Mouse (Mus musculus): ENCODE data around the gene Wap. TPM values are rescaled to one million over a fixed set of nuclear protein-coding genes. Genes with fewer than 3 reads are reported as not detected.

The Wap gene
- polyA plus RNA-seq, 1 experiment from 2014 or later: 2.6 TPM

DNA sequence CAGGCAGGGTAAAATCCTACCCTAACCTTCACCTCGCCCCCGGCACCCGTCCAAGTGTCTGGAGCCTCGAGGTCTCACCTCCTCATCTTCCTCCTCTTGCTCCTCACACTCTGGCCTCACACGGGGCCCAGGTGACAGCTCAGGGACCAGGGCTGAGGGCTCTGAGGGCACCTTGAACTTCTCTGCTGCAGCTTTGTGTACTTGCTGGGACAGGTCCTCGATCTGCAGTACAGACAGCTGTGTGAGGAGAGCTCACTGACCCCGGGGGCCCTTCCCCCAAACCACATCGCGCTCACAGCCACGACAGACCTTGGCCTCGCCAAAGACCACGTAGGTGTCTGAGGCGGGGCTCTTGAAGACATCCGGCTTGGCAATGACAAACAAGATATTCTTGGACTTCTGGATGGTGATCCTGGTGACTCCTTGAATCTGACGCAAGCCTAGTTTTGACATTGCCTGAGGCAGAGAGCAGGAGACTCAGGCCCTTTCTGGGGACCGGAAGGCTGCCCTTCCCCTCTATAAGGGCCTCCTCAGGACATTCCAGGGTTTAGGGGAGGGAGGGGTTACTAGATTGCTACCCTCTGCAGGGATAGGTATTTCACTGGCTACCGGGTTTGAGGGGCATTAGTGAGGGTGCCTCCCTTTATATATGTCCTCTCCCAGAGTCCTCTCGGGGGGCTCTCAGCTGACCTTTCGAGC, 40.1 kb downstream of the Wap start:
- ATAC-seq (ENCODE audit: low FRiP score, low TSS enrichment): no peak
- 0 out of 2 replicates have a peak overlapping the region, but pooled peaks have one; percentile 9 for H3K27ac ChIP-seq (replicated peaks)
- no peak for DNase-seq (ENCODE audit: low spot score)
- H3K9ac ChIP-seq (ENCODE audit: low read length): no peak overlapping the region
- 52% methylated on average over 19 of the region's 19 CpGs for WGBS
- H3K9me3 ChIP-seq (ENCODE audit: control insufficient read depth, low read length): no peaks in the 10 kb centered on the region
- TF ChIP-seq CTCF (IDR thresholded peaks at IDR 0.05; ENCODE audit: low read depth) (no peak), EP300 (optimal IDR thresholded peaks at IDR 0.05) (no peak)
- H3K36me3 ChIP-seq (ENCODE audit: control insufficient read depth, insufficient read depth, low read length): peaks cover 19% of the 10 kb centered on the region
- H3K4me3 ChIP-seq (ENCODE audit: low read depth, low read length): no peak overlapping the region
- no peaks in the 10 kb centered on the region for H3K27me3 ChIP-seq (ENCODE audit: control insufficient read depth, insufficient read depth, low read length)
- no peak overlapping the region; the same call in 1 of the 2 replicates for H3K4me2 ChIP-seq (replicated peaks; ENCODE audit: low read depth)
- no peaks in the 10 kb centered on the region for H3K4me1 ChIP-seq (replicated peaks; ENCODE audit: control insufficient read depth, insufficient read depth)

- Histone ChIP-seq H3K4me3 (ENCODE audit: low read depth, low read length) (no peak overlapping the region), H3K4me1 (replicated peaks; ENCODE audit: control insufficient read depth, insufficient read depth) (no peaks in the 10 kb centered on the region), H3K4me2 (replicated peaks; ENCODE audit: low read depth) (no peak overlapping the region), H3K27ac (replicated peaks) (no peak overlapping the region), H3K9me3 (ENCODE audit: control insufficient read depth, low read length) (no peaks in the 10 kb centered on the region), H3K27me3 (ENCODE audit: control insufficient read depth, insufficient read depth, low read length) (no peaks in the 10 kb centered on the region), H3K9ac (ENCODE audit: low read length) (no peak overlapping the region), H3K36me3 (ENCODE audit: control insufficient read depth, insufficient read depth, low read length) (peaks cover 22% of the 10 kb centered on the region)
- 72% methylated on average over 7 of the region's 7 CpGs for WGBS
- ATAC-seq (ENCODE audit: low FRiP score, low TSS enrichment): no peak
- no peak for DNase-seq (ENCODE audit: low spot score)
- TF ChIP-seq CTCF (IDR thresholded peaks at IDR 0.05; ENCODE audit: low read depth) (no peak), EP300 (optimal IDR thresholded peaks at IDR 0.05) (no peak)
These were observed 40.9 kb downstream of the Wap start for GRCm38 (mm10) chr11:6597523-6597922.

DNA sequence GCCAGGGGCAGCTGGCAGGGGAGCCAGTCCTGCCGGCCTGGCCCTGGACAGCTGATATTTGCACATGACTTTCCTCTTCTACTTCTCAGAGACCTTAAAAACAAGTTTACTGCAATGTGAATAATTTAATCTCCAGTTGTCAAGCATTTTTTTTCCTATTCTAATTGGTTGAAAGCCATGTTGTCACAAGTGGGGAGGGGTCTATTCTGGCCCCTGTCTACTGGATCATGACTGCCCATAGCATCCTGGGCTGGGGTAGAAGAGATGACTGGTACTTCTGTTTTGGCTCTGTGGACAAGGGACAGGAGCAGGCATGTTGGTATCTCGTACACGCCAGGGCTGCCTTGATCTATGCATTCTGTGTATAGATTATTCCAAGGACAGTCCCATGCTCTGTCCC, 41.8 kb downstream of the Wap start:
- H3K36me3 ChIP-seq (ENCODE audit: control insufficient read depth, insufficient read depth, low read length): peaks cover 26% of the 10 kb centered on the region
- DNase-seq (ENCODE audit: low spot score) (no peak), ATAC-seq (ENCODE audit: low FRiP score, low TSS enrichment) (no peak)
- H3K4me1 ChIP-seq (replicated peaks; ENCODE audit: control insufficient read depth, insufficient read depth): no peaks in the 10 kb centered on the region
- 74% methylated on average over 3 of the region's 3 CpGs for WGBS
- TF ChIP-seq EP300 (optimal IDR thresholded peaks at IDR 0.05): no peak
- no peak for TF ChIP-seq CTCF (IDR thresholded peaks at IDR 0.05; ENCODE audit: low read depth)
- H3K4me3 ChIP-seq (ENCODE audit: low read depth, low read length): no peak overlapping the region
- no peaks in the 10 kb centered on the region for H3K27me3 ChIP-seq (ENCODE audit: control insufficient read depth, insufficient read depth, low read length)
- no peak overlapping the region for H3K9ac ChIP-seq (ENCODE audit: low read length)
- H3K4me2 ChIP-seq (replicated peaks; ENCODE audit: low read depth): no peak overlapping the region
- no peak overlapping the region for H3K27ac ChIP-seq (replicated peaks)
- no peaks in the 10 kb centered on the region for H3K9me3 ChIP-seq (ENCODE audit: control insufficient read depth, low read length)

DNA sequence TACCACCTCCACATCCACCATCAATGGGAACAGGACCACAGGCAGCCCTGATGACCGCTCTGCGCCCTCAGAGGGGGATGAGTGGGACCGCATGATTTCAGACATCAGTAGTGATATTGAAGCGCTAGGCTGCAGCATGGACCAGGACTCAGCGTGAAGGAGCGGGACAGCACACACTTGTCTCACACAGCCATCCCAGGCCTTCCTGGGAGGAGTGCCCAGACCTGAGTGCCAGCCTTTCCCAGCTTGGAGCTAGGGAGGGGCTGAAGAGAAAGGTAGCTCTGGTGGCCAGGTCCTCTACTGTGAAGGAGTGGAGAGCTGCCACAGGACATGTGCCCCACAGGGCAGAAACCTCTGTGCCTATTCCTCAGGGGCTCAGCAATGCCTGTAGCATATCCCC, 42.2 kb downstream of the Wap start:
- DNase-seq (ENCODE audit: low spot score): no peak
- no peak for TF ChIP-seq EP300 (optimal IDR thresholded peaks at IDR 0.05)
- no peak for TF ChIP-seq CTCF (IDR thresholded peaks at IDR 0.05; ENCODE audit: low read depth)

GRCm38 (mm10) chr11:6595339-6595738, 43.1 kb downstream of the Wap start:
- H3K27ac ChIP-seq (replicated peaks): no peak overlapping the region
- H3K4me1 ChIP-seq (replicated peaks; ENCODE audit: control insufficient read depth, insufficient read depth): no peaks in the 10 kb centered on the region
- no peak for ATAC-seq (ENCODE audit: low FRiP score, low TSS enrichment)
- H3K9ac ChIP-seq (ENCODE audit: low read length): no peak overlapping the region
- no peaks in the 10 kb centered on the region for H3K9me3 ChIP-seq (ENCODE audit: control insufficient read depth, low read length)
- DNase-seq (ENCODE audit: low spot score): no peak
- no peak for TF ChIP-seq EP300 (optimal IDR thresholded peaks at IDR 0.05)
- 81% methylated on average over 5 of the region's 5 CpGs for WGBS
- H3K27me3 ChIP-seq (ENCODE audit: control insufficient read depth, insufficient read depth, low read length): no peaks in the 10 kb centered on the region
- no peak overlapping the region for H3K4me3 ChIP-seq (ENCODE audit: low read depth, low read length)
- no peak overlapping the region for H3K4me2 ChIP-seq (replicated peaks; ENCODE audit: low read depth)
- H3K36me3 ChIP-seq (ENCODE audit: control insufficient read depth, insufficient read depth, low read length): peaks cover 30% of the 10 kb centered on the region

More for the DNA sequence above, 42.2 kb downstream of the Wap start:
- Histone ChIP-seq H3K4me2 (replicated peaks; ENCODE audit: low read depth) (no peak overlapping the region), H3K27ac (replicated peaks) (no peak overlapping the region), H3K9me3 (ENCODE audit: control insufficient read depth, low read length) (no peaks in the 10 kb centered on the region), H3K4me1 (replicated peaks; ENCODE audit: control insufficient read depth, insufficient read depth) (no peaks in the 10 kb centered on the region), H3K4me3 (ENCODE audit: low read depth, low read length) (no peak overlapping the region), H3K36me3 (ENCODE audit: control insufficient read depth, insufficient read depth, low read length) (peaks cover 26% of the 10 kb centered on the region), H3K9ac (ENCODE audit: low read length) (no peak overlapping the region), H3K27me3 (ENCODE audit: control insufficient read depth, insufficient read depth, low read length) (no peaks in the 10 kb centered on the region)
- ATAC-seq (ENCODE audit: low FRiP score, low TSS enrichment): no peak
- WGBS: 96% methylated on average over 6 of the region's 6 CpGs

DNA sequence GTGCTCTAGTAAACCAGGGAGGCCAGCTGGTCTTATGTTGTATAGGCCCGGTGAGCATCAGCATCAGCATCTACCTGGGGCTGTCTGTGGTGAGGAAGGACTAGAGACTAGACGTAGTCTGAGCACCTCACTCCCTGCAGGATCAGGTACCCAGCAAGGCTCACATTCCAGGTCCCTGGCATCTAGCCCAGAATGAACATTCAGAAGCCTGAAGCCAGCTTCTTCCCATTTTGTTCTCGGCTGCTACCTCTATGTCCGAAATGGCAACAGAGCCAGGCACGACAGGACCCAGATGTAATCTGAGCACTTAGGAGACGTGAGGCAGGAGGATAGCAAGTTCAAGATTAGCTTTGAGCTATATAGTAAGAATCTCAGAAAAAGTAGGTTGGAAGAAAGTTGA, 43.6 kb downstream of the Wap start:
- no peak overlapping the region for H3K4me2 ChIP-seq (replicated peaks; ENCODE audit: low read depth)
- no peak overlapping the region for H3K4me3 ChIP-seq (ENCODE audit: low read depth, low read length)
- H3K4me1 ChIP-seq (replicated peaks; ENCODE audit: control insufficient read depth, insufficient read depth): no peaks in the 10 kb centered on the region
- no peak for ATAC-seq (ENCODE audit: low FRiP score, low TSS enrichment)
- no peak for TF ChIP-seq EP300 (optimal IDR thresholded peaks at IDR 0.05)
- TF ChIP-seq CTCF (IDR thresholded peaks at IDR 0.05; ENCODE audit: low read depth): no peak
- H3K27me3 ChIP-seq (ENCODE audit: control insufficient read depth, insufficient read depth, low read length): no peaks in the 10 kb centered on the region
- H3K27ac ChIP-seq (replicated peaks): peak overlapping the region; percentile 67
- no peak overlapping the region for H3K9ac ChIP-seq (ENCODE audit: low read length)
- DNase-seq (ENCODE audit: low spot score): no peak
- WGBS: 76% methylated on average over 6 of the region's 6 CpGs
- no peaks in the 10 kb centered on the region for H3K9me3 ChIP-seq (ENCODE audit: control insufficient read depth, low read length)
- peaks cover 30% of the 10 kb centered on the region for H3K36me3 ChIP-seq (ENCODE audit: control insufficient read depth, insufficient read depth, low read length)

Data from stomach, postnatal 0 days (tissue).